Mouse (Mus musculus): ENCODE data around the gene Tyw1. TPM values are rescaled to one million over a fixed set of nuclear protein-coding genes. Genes with fewer than 3 reads are reported as not detected.

The Tyw1 gene
- polyA plus RNA-seq (2014; fragmentation: Illumina TruSeq; extraction: RNeasy Lipid Tissue Mini Kit (QIAGEN cat#74804); ENCODE audit: low read depth, low replicate concordance), result 2.2 TPM

GRCm38 (mm10) chr5:130255017-130255720, at the start of gene Tyw1, which contains the start of gene Sbds:
Gene Tyw1, plus strand, starts transcription at chr5:130255619.
Gene Sbds, minus strand, starts transcription at chr5:130255530.

DNA sequence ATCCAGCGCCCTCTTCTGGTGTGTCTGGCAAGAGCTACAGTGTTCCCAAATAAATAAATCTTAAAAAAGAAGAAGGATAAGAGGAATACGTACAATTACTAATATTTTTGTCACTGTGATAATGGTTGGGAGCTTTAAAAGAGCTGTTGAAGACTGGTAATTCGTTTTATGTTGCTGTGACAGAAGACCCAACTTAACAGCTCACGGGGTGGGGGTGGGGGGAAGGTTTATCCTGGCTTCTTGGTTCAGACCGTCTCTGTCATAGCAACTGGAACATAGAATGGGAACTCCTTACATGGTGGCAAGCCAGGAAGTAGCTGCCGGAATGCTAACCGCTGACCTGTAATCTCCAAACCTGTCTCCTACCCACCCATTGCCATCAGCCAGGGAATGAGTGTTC, 38.6 kb upstream of the Tyw1 start, which contains the start of gene Tmem248:
Gene Tmem248, plus strand, starts transcription at position 301 of the 400 bp plus-strand sequence.

GRCm38 (mm10) chr5:130369237-130369636, 113.8 kb downstream of the Tyw1 start, which contains the start of gene Caln1:
Gene Caln1, plus strand, starts transcription at chr5:130369455.

DNA sequence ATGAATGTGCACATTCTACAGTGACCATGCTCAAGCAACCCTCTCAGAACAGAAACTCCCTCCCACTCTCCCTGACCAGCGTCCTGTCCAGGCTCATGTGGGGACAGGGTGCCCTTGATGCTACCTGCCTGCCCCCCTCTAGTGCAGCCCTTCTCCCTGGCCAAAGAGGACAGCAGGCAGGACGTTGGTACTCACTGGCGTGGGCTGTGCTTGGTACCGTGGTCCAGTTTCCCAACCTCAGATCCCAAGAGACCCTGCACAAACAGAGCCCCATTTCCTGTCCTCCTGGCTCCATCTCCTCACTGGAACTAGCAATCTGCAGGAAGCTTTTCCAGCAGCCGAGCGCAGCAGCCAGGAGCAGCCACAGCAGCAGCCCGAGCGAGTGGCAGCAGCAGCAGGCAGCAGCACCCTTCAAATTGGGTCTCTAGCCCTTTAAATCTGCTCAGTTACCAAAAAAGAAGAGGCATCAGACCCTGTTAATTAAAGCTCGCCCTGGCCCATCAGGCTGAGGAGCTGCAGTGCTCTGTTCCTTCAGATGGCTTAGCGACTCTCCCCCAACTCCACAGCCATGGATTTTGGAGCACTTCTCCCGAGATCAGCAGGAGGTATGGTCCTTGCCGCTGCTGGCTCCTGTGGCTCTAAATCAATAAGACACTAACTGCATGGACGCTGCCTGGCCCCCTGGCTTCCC, 128.9 kb downstream of the Tyw1 start, which contains the start of gene A330070K13Rik:
Gene A330070K13Rik, minus strand, starts transcription at position 410 of the 691 bp plus-strand sequence.

Other genes starting within 250 kb of the Tyw1 start
- 2.2 TPM for gene Asl, start 226.4 kb upstream of the Tyw1 start, polyA plus RNA-seq (2014; fragmentation: Illumina TruSeq; extraction: RNeasy Lipid Tissue Mini Kit (QIAGEN cat#74804); ENCODE audit: low read depth, low replicate concordance)
- 56.2 TPM for gene Crcp, start 226.3 kb upstream of the Tyw1 start, polyA plus RNA-seq (2014; fragmentation: Illumina TruSeq; extraction: RNeasy Lipid Tissue Mini Kit (QIAGEN cat#74804); ENCODE audit: low read depth, low replicate concordance)
- gene Tpst1, start 182.3 kb upstream of the Tyw1 start, polyA plus RNA-seq (2014; fragmentation: Illumina TruSeq; extraction: RNeasy Lipid Tissue Mini Kit (QIAGEN cat#74804); ENCODE audit: low read depth, low replicate concordance), result 59.1 TPM
- 9.5 TPM for gene Kctd7, start 110.8 kb upstream of the Tyw1 start, polyA plus RNA-seq (2014; fragmentation: Illumina TruSeq; extraction: RNeasy Lipid Tissue Mini Kit (QIAGEN cat#74804); ENCODE audit: low read depth, low replicate concordance)
- 11.9 TPM for gene Rabgef1, start 83.8 kb upstream of the Tyw1 start, polyA plus RNA-seq (2014; fragmentation: Illumina TruSeq; extraction: RNeasy Lipid Tissue Mini Kit (QIAGEN cat#74804); ENCODE audit: low read depth, low replicate concordance)
- gene Tmem248, start 38.5 kb upstream of the Tyw1 start, polyA plus RNA-seq (2014; fragmentation: Illumina TruSeq; extraction: RNeasy Lipid Tissue Mini Kit (QIAGEN cat#74804); ENCODE audit: low read depth, low replicate concordance), result 62.2 TPM
- gene Sbds, start 89 bp upstream of the Tyw1 start, polyA plus RNA-seq (2014; fragmentation: Illumina TruSeq; extraction: RNeasy Lipid Tissue Mini Kit (QIAGEN cat#74804); ENCODE audit: low read depth, low replicate concordance), result 94.9 TPM
- 0.29 TPM for gene Caln1, start 113.8 kb downstream of the Tyw1 start, polyA plus RNA-seq (2014; fragmentation: Illumina TruSeq; extraction: RNeasy Lipid Tissue Mini Kit (QIAGEN cat#74804); ENCODE audit: low read depth, low replicate concordance)
- 1.0 TPM for gene A330070K13Rik, start 129.0 kb downstream of the Tyw1 start, polyA plus RNA-seq (2014; fragmentation: Illumina TruSeq; extraction: RNeasy Lipid Tissue Mini Kit (QIAGEN cat#74804); ENCODE audit: low read depth, low replicate concordance)

Measured in testis, adult 10 weeks (tissue).